Mouse (Mus musculus) kidney, adult 11 months (tissue): Measurements from ENCODE around the gene Vmn1r74.
"Not testable (repeated sequence)": the region's sequence is repeated elsewhere in the genome, so short reads cannot be mapped to it uniquely, and the experiment has no call there.

Experiments
- DNase-seq: peaks from one replicate; pipeline ENCODE4 v3.0.0; 2022

Vmn1r74 gene

DNA sequence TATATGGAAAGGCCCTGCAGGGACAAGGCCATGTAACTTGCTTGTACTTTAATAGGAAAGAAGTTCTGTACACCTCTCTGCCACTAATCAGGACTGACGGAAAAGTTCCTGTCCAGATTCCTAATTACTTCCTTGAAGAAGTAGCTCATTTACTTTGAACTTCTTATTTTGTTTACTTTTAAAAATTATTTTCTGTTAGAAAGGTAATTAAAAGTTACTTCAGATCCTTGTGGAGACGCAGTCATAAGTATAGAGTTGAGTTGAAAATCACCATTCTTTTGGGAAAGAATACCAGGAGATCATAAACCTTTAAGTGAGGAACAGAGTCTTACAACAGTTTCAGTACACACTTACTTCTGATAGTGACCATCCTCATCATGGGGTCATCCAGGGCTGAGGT is at the start of gene Vmn1r74:
Gene Vmn1r74, plus strand, starts transcription at position 301 of the 400 bp plus-strand sequence.
- DNase-seq = no peak

DNA sequence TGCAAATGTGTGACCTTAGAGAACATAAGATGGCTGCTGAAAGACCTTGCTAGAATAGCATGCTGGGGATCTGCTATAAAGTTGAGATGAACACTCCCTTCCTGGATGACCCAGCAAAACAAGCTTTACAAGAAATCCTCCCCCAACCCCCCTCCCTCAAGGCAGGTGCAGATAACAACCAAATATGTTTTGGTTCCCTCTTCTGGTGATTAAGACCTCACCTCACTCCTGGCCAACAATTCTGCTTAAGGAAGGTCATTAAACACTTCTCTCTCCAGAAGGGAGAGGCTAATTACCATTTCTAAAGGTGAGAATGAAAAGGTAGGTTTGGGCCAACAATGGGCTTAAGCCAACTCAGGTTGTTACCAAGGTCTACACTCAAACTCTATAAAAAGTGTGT is 20.0 kb upstream of the Vmn1r74 start:
- no peak for DNase-seq

DNA sequence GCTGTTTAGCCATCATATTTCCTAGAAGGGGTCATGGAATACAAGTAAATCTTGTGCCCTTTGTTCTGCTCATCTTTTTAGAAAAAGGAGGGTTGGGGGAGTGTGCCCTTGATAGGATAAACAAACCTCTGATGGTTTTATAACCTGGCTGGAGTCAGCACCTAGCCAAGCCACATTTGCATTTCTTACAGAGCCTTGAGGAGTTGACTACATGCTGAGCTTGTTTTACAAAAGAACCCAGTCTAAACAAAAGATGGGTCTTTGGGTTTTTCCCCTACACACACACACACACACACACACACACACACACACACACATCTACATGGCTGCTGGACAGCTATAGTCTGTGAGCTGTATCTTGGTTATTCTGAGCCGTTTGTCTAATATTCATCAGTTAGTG is 11.6 kb upstream of the Vmn1r74 start:
- no peak for DNase-seq

DNA sequence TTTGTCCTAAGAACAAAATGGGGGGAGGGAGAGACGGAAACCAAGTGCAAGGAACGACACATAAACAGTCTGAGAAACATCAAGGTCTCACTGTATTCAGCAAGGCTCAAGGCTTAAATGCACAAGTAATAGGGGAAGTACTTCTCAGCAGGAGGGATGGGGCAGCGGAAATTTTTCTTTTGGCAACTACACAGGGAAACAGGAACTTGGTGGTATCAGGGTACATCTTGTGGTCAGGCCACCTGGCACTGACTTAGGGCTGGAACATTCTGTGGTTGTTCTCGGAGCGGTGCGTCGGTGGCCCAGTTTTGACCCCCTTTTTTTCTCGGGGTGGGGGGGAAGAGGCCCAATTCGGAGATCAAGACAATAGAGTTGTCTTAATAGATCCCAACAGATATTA is 10.5 kb upstream of the Vmn1r74 start:
- DNase-seq = not testable (repeated sequence)

DNA sequence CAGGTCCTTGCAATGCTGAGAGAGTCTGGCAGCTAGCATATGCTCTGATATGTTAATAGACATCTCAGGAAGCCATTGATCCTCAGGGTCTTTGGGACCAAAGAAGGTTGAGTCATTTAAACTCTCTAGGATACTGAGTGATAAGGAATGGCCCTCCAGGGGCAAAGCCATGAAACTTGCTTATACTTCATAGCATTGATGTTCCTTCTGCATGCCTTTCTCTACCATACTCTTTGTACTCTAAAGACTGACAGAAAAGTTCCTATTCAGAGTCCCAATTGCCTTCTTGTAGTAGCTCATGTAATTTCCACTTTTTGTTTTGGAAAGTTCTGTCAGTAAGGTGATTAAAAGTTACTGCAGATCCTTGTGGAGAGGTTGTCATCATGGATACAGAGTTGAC is 40.5 kb downstream of the Vmn1r74 start, which contains the start of gene Vmn1r75:
Gene Vmn1r75, plus strand, starts transcription at position 301 of the 400 bp plus-strand sequence.
- DNase-seq = no peak
